Mouse (Mus musculus) erythroblast, embryonic 14.5 days (primary cell): ENCODE data around the gene Ush2a.

ENCODE experiments used
- GATA1 ChIP-seq: IDR thresholded peaks from 2 replicates; pipeline ENCODE4 v1.6.1; 2012; ENCODE audit warnings: low read length, inconsistent platforms, mixed read lengths
- TAL1 ChIP-seq: IDR thresholded peaks from 3 replicates; pipeline ENCODE4 v1.6.1; 2012; ENCODE audit warnings: low read length, inconsistent platforms, mixed read lengths

GRCm38 (mm10) chr1:188616547-188616946 is 354.7 kb downstream of the Ush2a start:
- TF ChIP-seq TAL1 (no peak), GATA1 (no peak)
